Mouse (Mus musculus) limb, embryonic 14.5 days (tissue): ENCODE data around the gene Traf4. TPM values are rescaled to one million over a fixed set of nuclear protein-coding genes. Genes with fewer than 3 reads are reported as not detected.
A peak's percentile ranks its signal among the peaks of the same experiment; 100 is the strongest.

Source experiments
- ATAC-seq: fragments of 200-750 bp; cut with Nextera tagmentation; 2 replicates; pipeline ENCODE4 v1.8.0; 2017; ENCODE audit warnings: low read depth, moderate number of reproducible peaks, moderate TSS enrichment; ENCODE audit not compliant: low FRiP score
- DNase-seq: peaks from one replicate; pipeline ENCODE4 v3.0.0-alpha.2; 2015; ENCODE audit warnings: low spot score
- H3K27ac ChIP-seq: fragments of 300-500 bp; sonication (generic); replicated peaks from 2 replicates; pipeline ENCODE4 v1.5.1; 2014; ENCODE audit warnings: low read depth, mild to moderate bottlenecking, low read length, moderate library complexity, mixed read lengths
- H3K27me3 ChIP-seq: fragments of 300-500 bp; sonication (generic); 2 replicates; pipeline ENCODE4 v1.6.1; 2014; ENCODE audit warnings: low read length, mixed read lengths; ENCODE audit not compliant: control insufficient read depth, insufficient read depth
- H3K36me3 ChIP-seq: fragments of 300-500 bp; sonication (generic); 2 replicates; pipeline ENCODE4 v1.6.1; 2014; ENCODE audit warnings: mild to moderate bottlenecking, low read length, moderate library complexity, mixed read lengths; ENCODE audit not compliant: control insufficient read depth, insufficient read depth
- H3K4me1 ChIP-seq: fragments of 300-500 bp; sonication (generic); 2 replicates; pipeline ENCODE4 v1.6.1; 2014; ENCODE audit warnings: antibody characterized with exemption, low read length, mixed read lengths; ENCODE audit not compliant: control insufficient read depth, insufficient read depth
- H3K4me2 ChIP-seq: fragments of 300-500 bp; sonication (generic); replicated peaks from 2 replicates; pipeline ENCODE4 v1.6.1; 2014; ENCODE audit warnings: low read depth, mild to moderate bottlenecking, low read length, moderate library complexity; ENCODE audit not compliant: severe bottlenecking
- H3K4me3 ChIP-seq: fragments of 300-500 bp; sonication (generic); replicated peaks from 2 replicates; pipeline ENCODE4 v1.5.1; 2014; ENCODE audit warnings: low read length
- H3K9ac ChIP-seq: fragments of 300-500 bp; sonication (generic); 2 replicates; pipeline ENCODE4 v1.6.1; 2014; ENCODE audit warnings: mild to moderate bottlenecking, low read depth, low read length, moderate library complexity; ENCODE audit not compliant: severe bottlenecking
- H3K9me3 ChIP-seq: fragments of 300-500 bp; sonication (generic); 2 replicates; pipeline ENCODE4 v1.6.1; 2016; ENCODE audit warnings: low read length; ENCODE audit not compliant: control insufficient read depth
- POLR2A ChIP-seq: fragments of 200-500 bp; IDR thresholded peaks from 2 replicates; pipeline ENCODE4 v1.8.0; 2012; ENCODE audit warnings: inconsistent platforms, mild to moderate bottlenecking, moderate library complexity, borderline replicate concordance; ENCODE audit not compliant: insufficient read depth, insufficient read length; ENCODE audit errors: extremely low read depth
- WGBS: fragments of 180-500 bp; shearing (Covaris S2); extraction: QIAGEN DNeasy Blood & Tissue Kit; methylation state at CpG from one replicate; pipeline ENCODE4 v1.1.7; 2014; 5-methylcytosine and 5-hydroxymethylcytosine counted together
- polyA plus RNA-seq, 2 experiments: library from polyadenylated mRNA; depleted of rRNA in 1 of 2; stranded (reverse) in 1 of 2; unstranded in 1 of 2; fragments of >200 nt; fragmentation: Nextera tagmentation in 1 of 2; extraction: Ambion mirVana in 1 of 2; gene quantifications; 2 replicates each; pipeline versions ENCODE4 v1.2.1 to v1.2.3; 2012 to 2014

The Traf4 gene
- polyA plus RNA-seq, 2 experiments = 59.0 to 159 TPM

DNA sequence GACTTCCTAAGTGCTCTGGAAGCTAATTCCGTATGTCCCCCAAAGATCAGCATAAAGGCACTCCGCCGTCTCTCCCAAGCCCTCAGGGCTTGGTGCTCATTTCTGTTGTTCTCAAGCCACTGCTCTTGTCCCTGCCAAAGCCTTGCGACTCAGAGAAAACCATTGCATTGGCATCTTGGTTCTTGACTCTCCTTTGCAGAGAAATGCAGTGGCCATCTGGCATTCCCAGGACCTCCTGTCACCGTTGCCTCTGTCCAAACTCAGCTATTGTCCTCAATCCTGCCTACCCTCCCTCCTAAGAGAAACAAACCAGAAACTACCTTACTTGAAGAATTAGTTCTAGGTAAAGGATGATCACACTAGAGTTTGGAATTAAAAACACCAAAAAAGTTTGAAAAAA lies 9.7 kb downstream of the Traf4 start:
- H3K27ac ChIP-seq = no peak overlapping the region
- no peak for TF ChIP-seq POLR2A
- H3K36me3 ChIP-seq = peaks cover 91% of the 10 kb centered on the region
- DNase-seq = no peak
- no peak for ATAC-seq
- no peak overlapping the region for H3K4me3 ChIP-seq
- no peak overlapping the region for H3K4me2 ChIP-seq
- 78% methylated on average over 5 of the region's 5 CpGs for WGBS
- H3K9me3 ChIP-seq = no peaks in the 10 kb centered on the region
- H3K27me3 ChIP-seq = no peaks in the 10 kb centered on the region
- peaks cover 11% of the 10 kb centered on the region for H3K4me1 ChIP-seq
- H3K9ac ChIP-seq = no peak overlapping the region

- peaks cover 88% of the 10 kb centered on the region for H3K36me3 ChIP-seq
- no peak overlapping the region for H3K4me3 ChIP-seq
- ATAC-seq (no peak), DNase-seq (no peak)
- no peak overlapping the region for H3K27ac ChIP-seq
- H3K9ac ChIP-seq = no peak overlapping the region
- H3K4me1 ChIP-seq = peaks cover 11% of the 10 kb centered on the region
- H3K27me3 ChIP-seq = no peaks in the 10 kb centered on the region
- no peak for TF ChIP-seq POLR2A
- H3K4me2 ChIP-seq = no peak overlapping the region
- 78% methylated on average over 13 of the region's 13 CpGs for WGBS
- no peaks in the 10 kb centered on the region for H3K9me3 ChIP-seq
Observed at GRCm38 (mm10) chr11:78153778-78154177, 11.6 kb downstream of the Traf4 start.

DNA sequence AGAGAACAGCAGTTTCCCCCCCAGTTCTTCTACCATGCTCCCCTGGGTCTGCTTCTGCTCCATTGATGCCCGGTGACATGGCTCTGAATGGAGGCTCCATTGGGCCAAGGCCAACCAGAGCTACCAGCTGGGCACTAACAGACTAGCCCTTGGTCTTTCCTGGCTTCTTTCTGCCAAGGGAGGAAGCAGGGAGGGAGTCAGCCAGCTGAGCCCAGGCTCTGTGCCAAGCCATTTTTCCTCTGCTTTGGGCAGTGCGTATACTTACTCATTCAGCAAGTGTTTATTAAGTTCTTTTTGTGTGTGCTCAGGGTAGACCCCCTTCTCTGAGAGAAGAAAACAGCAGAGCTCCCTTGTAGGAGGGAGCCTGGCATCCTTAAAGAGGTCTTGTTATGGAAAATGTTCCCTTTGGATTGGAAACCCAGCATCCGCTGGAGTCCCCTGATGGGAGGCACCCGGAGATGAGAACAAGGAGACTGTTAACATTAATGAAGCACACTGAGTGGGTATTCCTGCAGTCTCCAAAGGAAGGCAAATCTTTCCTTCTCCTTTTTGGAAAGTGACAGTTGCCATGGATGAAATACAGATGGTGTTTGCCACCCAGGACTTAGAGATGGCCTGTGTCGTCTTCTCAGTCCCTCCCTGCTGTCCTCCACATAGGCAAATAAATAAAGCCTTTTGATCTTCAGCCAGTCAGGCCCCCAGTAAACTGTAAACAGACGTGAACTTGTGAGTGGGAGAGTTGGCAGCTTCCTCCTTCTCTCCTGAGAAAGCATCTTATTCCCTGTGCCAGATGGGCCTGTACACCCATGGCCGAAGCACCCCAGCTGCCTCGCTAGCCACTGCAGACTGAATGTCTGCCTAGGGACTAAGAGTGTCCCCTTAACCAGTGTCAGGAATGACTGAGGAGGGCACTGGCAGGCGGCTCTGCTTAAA lies 12.8 kb downstream of the Traf4 start:
- Histone ChIP-seq H3K27ac (peak overlapping the region; percentile 38; the same call in 1 of the 2 replicates), H3K27me3 (no peaks in the 10 kb centered on the region)

GRCm38 (mm10) chr11:78151161-78151560 lies 14.2 kb downstream of the Traf4 start:
- H3K4me3 ChIP-seq = no peak overlapping the region
- no peaks in the 10 kb centered on the region for H3K9me3 ChIP-seq
- no peak overlapping the region for H3K9ac ChIP-seq
- no peak for TF ChIP-seq POLR2A
- peaks cover 82% of the 10 kb centered on the region for H3K36me3 ChIP-seq
- H3K27me3 ChIP-seq = no peaks in the 10 kb centered on the region
- DNase-seq (no peak), ATAC-seq (no peak)
- peaks cover 11% of the 10 kb centered on the region for H3K4me1 ChIP-seq
- no peak overlapping the region for H3K27ac ChIP-seq
- H3K4me2 ChIP-seq = no peak overlapping the region
- 42% methylated on average over 1 of the region's 1 CpGs for WGBS

More for the DNA sequence above, 12.8 kb downstream of the Traf4 start:
- Histone ChIP-seq H3K36me3 (peaks cover 84% of the 10 kb centered on the region), H3K9ac (no peak overlapping the region; the same call in 1 of the 2 replicates), H3K9me3 (no peaks in the 10 kb centered on the region), H3K4me1 (peaks cover 11% of the 10 kb centered on the region), H3K4me3 (no peak overlapping the region), H3K4me2 (no peak overlapping the region)
- no peak for ATAC-seq
- 49% methylated on average over 9 of the region's 9 CpGs for WGBS
- peak; percentile 44 for DNase-seq
- no peak for TF ChIP-seq POLR2A

- Histone ChIP-seq H3K4me2 (no peak overlapping the region), H3K9me3 (no peaks in the 10 kb centered on the region), H3K4me3 (no peak overlapping the region), H3K36me3 (peaks cover 71% of the 10 kb centered on the region), H3K27me3 (no peaks in the 10 kb centered on the region), H3K4me1 (peaks cover under 1% of the 10 kb centered on the region; the same call in 1 of the 2 replicates), H3K27ac (no peak overlapping the region), H3K9ac (no peak overlapping the region)
- no peak for TF ChIP-seq POLR2A
- ATAC-seq = no peak
- WGBS = 90% methylated on average over 6 of the region's 6 CpGs
- no peak for DNase-seq
Observed at GRCm38 (mm10) chr11:78146707-78147543, 18.5 kb downstream of the Traf4 start.
